ENCODE assay signal across 8 mouse cellular contexts in genomic region chr4:55650186-55650585, GRCm38 (mm10).
DNase-seq lines count a peak whose midpoint lies in the region; ATAC-seq and TF ChIP-seq lines count a peak whose summit lies in the region.

No protein-coding gene starts in this region.

- no peak for TF ChIP-seq CTCF in lung, postnatal 0 days (IDR thresholded peaks at IDR 0.05)

- DNase-seq in cerebellum, adult 9-11 months = peak; percentile 30
- no peak for DNase-seq in cerebellum, adult 8-10 months
- DNase-seq in NIH3T3 (ENCODE audit: low read depth) = peak; percentile 48
- no peak for DNase-seq in lung, postnatal 0 days (ENCODE audit: low spot score)
- DNase-seq in embryo, embryonic 11 days = no peak
- DNase-seq in thymus, postnatal 4 days = no peak

- peak overlapping the region; percentile 96 for H3K27ac ChIP-seq in heart, embryonic 12.5 days (ENCODE audit: poor library complexity, severe bottlenecking)
- peak overlapping the region; percentile 85 for H3K27ac ChIP-seq in lung, postnatal 0 days (ENCODE audit: low read length)
- H3K27ac ChIP-seq in liver, embryonic 12.5 days = no peak overlapping the region

- no peak overlapping the region for H3K4me3 ChIP-seq in heart, embryonic 12.5 days
- no peak overlapping the region for H3K4me3 ChIP-seq in lung, postnatal 0 days (ENCODE audit: low read depth, low read length)
- H3K4me3 ChIP-seq in liver, embryonic 12.5 days = no peak overlapping the region

- no peak for ATAC-seq in heart, embryonic 12.5 days (ENCODE audit: insufficient number of reproducible peaks, low FRiP score)
- no peak for ATAC-seq in lung, postnatal 0 days
- no peak for ATAC-seq in liver, embryonic 12.5 days

- H3K27me3 ChIP-seq in heart, embryonic 12.5 days (replicated peaks) = peaks cover under 1% of the 10 kb centered on the region; the same call in 1 of the 2 replicates
- no peaks in the 10 kb centered on the region; the same call in 1 of the 2 replicates for H3K27me3 ChIP-seq in lung, postnatal 0 days (replicated peaks; ENCODE audit: insufficient read depth, low read length)
- peaks cover 67% of the 10 kb centered on the region for H3K27me3 ChIP-seq in liver, embryonic 12.5 days (replicated peaks)

- peaks cover 19% of the 10 kb centered on the region for H3K4me1 ChIP-seq in heart, embryonic 12.5 days (replicated peaks)
- H3K4me1 ChIP-seq in lung, postnatal 0 days (ENCODE audit: insufficient read depth, low read depth, low read length) = peaks cover 3% of the 10 kb centered on the region; the same call in 1 of the 2 replicates
- peaks cover 5% of the 10 kb centered on the region; the same call in 1 of the 2 replicates for H3K4me1 ChIP-seq in liver, embryonic 12.5 days

- no peaks in the 10 kb centered on the region for H3K36me3 ChIP-seq in heart, embryonic 12.5 days
- no peaks in the 10 kb centered on the region for H3K36me3 ChIP-seq in lung, postnatal 0 days (ENCODE audit: insufficient read depth, low read length)
- no peaks in the 10 kb centered on the region for H3K36me3 ChIP-seq in liver, embryonic 12.5 days

- WGBS in heart, embryonic 12.5 days = 37% methylated on average over 7 of the region's 7 CpGs
- WGBS in lung, postnatal 0 days = 32% methylated on average over 7 of the region's 7 CpGs
- WGBS in liver, embryonic 12.5 days (ENCODE audit: insufficient replicate concordance) = 41% methylated on average over 7 of the region's 7 CpGs

- no peaks in the 10 kb centered on the region for H3K9me3 ChIP-seq in heart, embryonic 12.5 days (replicated peaks)
- no peaks in the 10 kb centered on the region for H3K9me3 ChIP-seq in lung, postnatal 0 days (ENCODE audit: low read length)
- no peaks in the 10 kb centered on the region for H3K9me3 ChIP-seq in liver, embryonic 12.5 days (replicated peaks)

- TF ChIP-seq EP300 in lung, postnatal 0 days (IDR thresholded peaks at IDR 0.05) = no peak

- H3K4me2 ChIP-seq in heart, embryonic 12.5 days = no peak overlapping the region
- no peak overlapping the region for H3K4me2 ChIP-seq in lung, postnatal 0 days (replicated peaks; ENCODE audit: low read depth, low read length)
- no peak overlapping the region for H3K4me2 ChIP-seq in liver, embryonic 12.5 days

- H3K9ac ChIP-seq in heart, embryonic 12.5 days = no peak overlapping the region
- H3K9ac ChIP-seq in lung, postnatal 0 days (replicated peaks; ENCODE audit: low read depth) = no peak overlapping the region
- H3K9ac ChIP-seq in liver, embryonic 12.5 days = no peak overlapping the region

Comparison
In these comparisons a context has a peak if more than half of its experiments do, and no peak if none do; other contexts are left out.
1. DNase-seq: peak in cerebellum, adult 9-11 months (single experiment) and NIH3T3 (single experiment); none in cerebellum, adult 8-10 months (single experiment), lung, postnatal 0 days (single experiment), embryo, embryonic 11 days (single experiment) and thymus, postnatal 4 days (single experiment).